Mouse (Mus musculus) mouse embryonic stem cell (cell line): ENCODE results near the gene Mlkl.

Experiments used
- in situ Hi-C, 2 experiments: fragments of 300-500 bp; cut with MboI; formaldehyde crosslinking; loops; 1 replicate in 1 of 2; 3 replicates in 1 of 2; pipeline ENCODE4 v1.14.3; 2019 to 2020; ENCODE audit warnings: low sequenced_read_pairs in 2 of 2, low pct_unique_long_range_greater_than_20kb in 1 of 2, mixed read lengths in 1 of 2; ENCODE audit not compliant: unreplicated experiment in 1 of 2

Mlkl gene

GRCm38 (mm10) chr8:111337890-111338347 lies at the start of gene Mlkl:
Mlkl (minus strand) TSS chr8:111338177.
- in situ Hi-C loops, result no loop called here

- in situ Hi-C loops, result no loop called here
Observed at GRCm38 (mm10) chr8:111385915-111386314, 47.9 kb upstream of the Mlkl start.

- in situ Hi-C loops, result no loop called here
Observed at GRCm38 (mm10) chr8:111384628-111385027, 46.7 kb upstream of the Mlkl start.

GRCm38 (mm10) chr8:111375192-111375591 lies 37.2 kb upstream of the Mlkl start:
- in situ Hi-C loops, result no loop called here

- in situ Hi-C loops, result no loop called here
Observed at GRCm38 (mm10) chr8:111369711-111370110, 31.7 kb upstream of the Mlkl start.

GRCm38 (mm10) chr8:111367350-111367749 lies 29.4 kb upstream of the Mlkl start:
- in situ Hi-C loops, result no loop called here

GRCm38 (mm10) chr8:111366610-111367234 lies 28.7 kb upstream of the Mlkl start:
- in situ Hi-C loops, result no loop called here

GRCm38 (mm10) chr8:111363489-111363888 lies 25.5 kb upstream of the Mlkl start:
- in situ Hi-C loops, result no loop called here

- in situ Hi-C loops, result no loop called here
Observed at GRCm38 (mm10) chr8:111360579-111361209, 22.7 kb upstream of the Mlkl start.

GRCm38 (mm10) chr8:111359936-111360335 lies 22.0 kb upstream of the Mlkl start:
- in situ Hi-C loops, result no loop called here

- in situ Hi-C loops, result no loop called here
Observed at GRCm38 (mm10) chr8:111358905-111359304, 20.9 kb upstream of the Mlkl start.

GRCm38 (mm10) chr8:111357433-111357832 lies 19.5 kb upstream of the Mlkl start:
- in situ Hi-C loops, result no loop called here

- in situ Hi-C loops, result no loop called here
Observed at GRCm38 (mm10) chr8:111353497-111353896, 15.5 kb upstream of the Mlkl start.

GRCm38 (mm10) chr8:111352289-111352688 lies 14.3 kb upstream of the Mlkl start:
- in situ Hi-C loops, result no loop called here

- in situ Hi-C loops, result no loop called here
Observed at GRCm38 (mm10) chr8:111350577-111350976, 12.6 kb upstream of the Mlkl start.

- in situ Hi-C loops, result loop anchor here in 1 of 2 experiments (5.0 kb wide), 1 partner anchor 94 kb away; no protein-coding TSS in a partner anchor
Observed at GRCm38 (mm10) chr8:111343225-111343624, 5.2 kb upstream of the Mlkl start.

- in situ Hi-C loops, result loop anchor here in 1 of 2 experiments (5.0 kb wide), 1 partner anchor 97 kb away; no protein-coding TSS in a partner anchor
Observed at GRCm38 (mm10) chr8:111340186-111340585, 2.2 kb upstream of the Mlkl start.

GRCm38 (mm10) chr8:111338370-111339208 lies 612 bp upstream of the Mlkl start:
- in situ Hi-C loops, result no loop called here

GRCm38 (mm10) chr8:111337311-111337889 lies 577 bp downstream of the Mlkl start:
- in situ Hi-C loops, result no loop called here
